Mouse (Mus musculus) urinary bladder, postnatal 25 days (tissue): ENCODE data around the gene Hist4h4.
A peak's percentile ranks its signal among the peaks of the same experiment; 100 is the strongest.
"Not testable (repeated sequence)": the region's sequence is repeated elsewhere in the genome, so short reads cannot be mapped to it uniquely, and the experiment has no call there.

Source experiments
- DNase-seq: peaks from one replicate; pipeline ENCODE4 v3.0.0; 2022; ENCODE audit warnings: low spot score

Hist4h4 gene

DNA sequence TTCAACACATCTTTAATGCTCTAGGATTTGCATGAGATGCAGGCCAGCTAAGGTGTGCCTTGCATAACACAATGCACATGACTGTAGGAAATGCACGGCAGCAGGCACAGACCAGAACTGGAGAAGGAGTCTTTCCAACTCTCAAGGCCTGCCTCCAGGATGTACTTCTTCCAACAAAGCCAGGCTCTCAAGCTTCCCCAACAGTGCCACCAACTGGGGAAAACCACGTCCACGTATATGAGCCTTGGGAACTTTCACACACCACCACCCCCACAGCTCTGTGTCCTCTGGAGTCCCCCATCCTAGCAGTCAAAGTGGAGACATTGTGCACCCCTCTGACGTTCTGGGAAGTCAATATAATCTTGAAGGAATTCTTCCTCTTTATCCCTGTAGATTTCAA, 8.9 kb upstream of the Hist4h4 start:
- DNase-seq, result no peak

GRCm38 (mm10) chr6:136811196-136811595, 7.0 kb upstream of the Hist4h4 start:
- no peak for DNase-seq

DNA sequence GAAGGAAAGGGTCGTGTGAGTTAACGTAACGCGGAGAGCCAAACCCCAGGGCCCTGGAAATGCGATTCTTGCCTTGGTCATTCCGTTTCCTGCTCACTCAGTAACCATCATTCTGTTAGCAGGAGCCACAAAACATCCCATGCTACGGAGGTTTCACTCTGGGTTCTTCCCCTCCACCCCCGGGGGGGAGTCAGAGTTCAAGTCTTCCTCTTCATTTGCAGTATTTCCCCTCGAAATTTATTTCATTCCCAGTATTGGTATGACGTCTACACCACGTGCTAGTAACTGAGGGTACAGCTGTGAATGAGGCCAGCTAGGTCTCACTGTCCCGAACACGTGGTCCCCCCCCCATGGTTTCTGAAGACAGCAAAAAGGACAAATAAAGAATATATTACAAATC, 5.5 kb upstream of the Hist4h4 start:
- DNase-seq, result no peak

GRCm38 (mm10) chr6:136809077-136809476, 4.9 kb upstream of the Hist4h4 start:
- DNase-seq, result peak; percentile 45

DNA sequence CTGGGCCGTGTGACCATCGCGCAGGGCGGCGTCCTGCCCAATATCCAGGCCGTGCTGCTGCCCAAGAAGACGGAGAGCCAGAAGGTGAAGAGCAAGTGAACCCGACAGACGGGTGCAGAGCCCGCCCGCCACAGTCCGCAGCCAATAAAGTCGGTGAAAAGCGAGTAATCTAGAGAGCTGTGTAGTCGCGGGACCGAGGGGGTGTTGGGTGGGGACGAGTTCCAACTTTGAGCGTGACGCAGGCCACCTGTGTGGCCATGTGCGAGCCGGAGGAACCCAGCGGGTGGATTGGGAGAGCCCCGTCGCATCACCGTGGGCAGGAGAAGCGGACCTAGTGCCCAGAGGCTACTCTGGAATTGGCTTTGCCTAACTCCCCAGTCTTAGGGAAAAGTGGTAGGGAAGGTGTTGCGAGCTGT, 4.4 kb upstream of the Hist4h4 start:
- peak; percentile 37 for DNase-seq

- peak; percentile 99 for DNase-seq
Measured at GRCm38 (mm10) chr6:136808014-136808417, 3.8 kb upstream of the Hist4h4 start, which contains the start of gene H2afj. Gene H2afj, plus strand, starts transcription at chr6:136808244.

- DNase-seq, result no peak
Measured at GRCm38 (mm10) chr6:136807395-136808013, 3.3 kb upstream of the Hist4h4 start.

- DNase-seq, result no peak
Measured at GRCm38 (mm10) chr6:136806819-136807218, 2.6 kb upstream of the Hist4h4 start.

DNA sequence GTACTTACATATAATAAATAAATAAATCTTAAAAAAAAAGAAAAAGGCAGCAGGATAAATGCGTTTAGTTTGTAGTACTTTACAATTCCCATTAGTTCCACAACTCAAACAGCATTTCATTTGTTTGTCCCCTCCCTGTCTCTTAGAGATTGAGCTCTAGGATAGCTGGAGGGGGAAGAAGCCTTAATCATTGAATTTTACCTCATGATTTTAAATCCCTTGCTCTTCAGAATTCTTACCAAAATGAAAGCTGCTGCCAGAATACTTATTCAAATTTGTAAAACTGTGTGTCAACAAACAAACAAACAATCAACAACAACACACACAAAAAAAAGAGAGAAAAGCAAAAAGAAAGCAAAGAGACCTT, 1.2 kb upstream of the Hist4h4 start:
- DNase-seq, result no peak

DNA sequence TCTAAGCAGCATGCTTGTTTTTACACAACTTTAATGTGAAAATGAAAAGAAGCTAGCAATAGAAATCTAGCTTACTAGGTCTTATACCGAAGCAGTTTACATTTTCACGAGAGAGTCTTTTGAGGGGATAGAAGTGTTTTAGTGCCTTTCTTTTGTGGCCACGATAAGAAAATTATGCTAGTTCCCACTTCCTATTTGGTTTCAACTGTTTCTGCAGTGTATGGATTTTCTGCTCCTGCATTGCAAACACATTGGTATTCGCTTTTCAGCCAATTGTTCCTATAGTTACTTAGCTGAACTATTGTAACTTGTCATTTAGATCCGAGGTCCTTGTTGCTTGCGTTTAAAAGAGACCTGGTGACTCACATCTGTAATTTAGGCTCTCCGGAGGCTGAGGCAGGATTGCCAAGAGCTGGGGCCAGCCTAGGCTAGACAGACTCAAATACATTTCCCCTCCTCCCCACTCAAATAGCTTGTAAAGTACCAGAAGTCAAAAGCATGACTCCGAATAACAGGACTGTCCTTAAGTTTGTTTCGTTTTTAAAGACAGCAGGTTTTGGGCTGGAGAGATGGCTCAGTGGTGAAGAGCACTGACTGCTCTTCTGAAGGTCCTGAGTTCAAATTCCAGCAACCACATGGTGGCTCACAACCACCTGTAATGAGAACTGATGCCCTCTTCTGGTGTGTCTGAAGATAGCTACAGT, 642 bp upstream of the Hist4h4 start:
- no peak for DNase-seq

GRCm38 (mm10) chr6:136803093-136803738, 999 bp downstream of the Hist4h4 start:
- no peak for DNase-seq

- DNase-seq, result no peak
Measured at GRCm38 (mm10) chr6:136801274-136801673, 2.9 kb downstream of the Hist4h4 start.

DNA sequence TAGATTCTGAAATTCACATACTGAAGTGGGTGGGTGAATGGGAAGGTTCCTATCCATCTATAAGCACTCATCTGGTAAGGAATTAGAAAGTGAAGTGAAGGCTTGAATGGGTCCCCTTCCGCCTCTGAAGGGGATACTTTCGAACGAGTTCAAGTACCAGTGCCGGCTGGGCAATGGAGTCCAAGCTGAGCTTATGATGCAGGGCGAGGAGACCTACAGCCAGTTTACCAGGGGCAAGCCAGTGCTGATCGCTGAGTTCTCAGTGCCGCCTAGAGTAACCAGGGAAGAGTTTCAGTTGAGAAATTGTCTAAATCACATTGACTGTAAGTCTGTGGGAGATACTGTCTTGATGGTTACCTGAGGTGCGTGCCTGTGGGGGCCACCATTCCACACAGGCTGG, 3.5 kb downstream of the Hist4h4 start:
- DNase-seq, result no peak

GRCm38 (mm10) chr6:136797874-136798693, 6.1 kb downstream of the Hist4h4 start:
- DNase-seq, result not testable (repeated sequence)

DNA sequence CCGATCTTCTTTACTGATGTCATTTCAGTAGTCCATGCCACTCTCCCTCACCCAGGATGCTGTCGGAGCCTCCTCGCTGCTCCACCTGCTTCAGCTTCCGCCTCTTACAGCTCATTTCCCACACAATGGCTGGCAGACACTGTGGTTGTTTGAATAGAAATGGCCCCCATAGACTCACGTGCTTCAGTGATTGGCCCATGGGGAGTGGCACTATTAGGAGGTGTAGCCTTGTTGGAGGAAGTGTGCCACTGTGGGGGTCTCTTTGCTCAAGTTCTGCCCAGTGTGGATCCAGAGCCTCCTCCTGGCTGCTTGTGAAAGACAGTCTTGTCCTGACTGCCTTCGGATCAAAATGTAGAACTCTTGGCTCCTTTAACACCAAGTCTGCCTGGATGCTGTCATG, 8.4 kb downstream of the Hist4h4 start:
- no peak for DNase-seq

DNA sequence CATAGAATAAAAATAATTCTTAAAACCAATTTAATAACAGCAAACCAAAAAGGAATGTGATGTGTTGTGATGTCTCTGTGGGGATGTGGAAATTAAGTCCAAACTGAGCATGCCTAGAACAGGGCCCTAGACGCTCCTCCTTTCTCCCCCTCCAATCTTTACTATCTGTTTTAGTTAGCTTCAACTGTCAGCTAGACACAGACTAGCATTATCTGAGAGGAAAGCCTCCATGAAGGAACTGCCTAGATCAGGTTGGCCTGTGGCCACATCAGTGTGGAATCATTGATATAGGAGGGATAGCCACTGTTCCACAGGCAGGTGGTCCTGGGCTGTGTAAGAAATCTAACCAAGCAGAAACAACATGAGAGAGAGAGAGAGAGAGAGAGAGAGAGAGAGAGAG, 9.1 kb downstream of the Hist4h4 start:
- DNase-seq, result no peak

DNA sequence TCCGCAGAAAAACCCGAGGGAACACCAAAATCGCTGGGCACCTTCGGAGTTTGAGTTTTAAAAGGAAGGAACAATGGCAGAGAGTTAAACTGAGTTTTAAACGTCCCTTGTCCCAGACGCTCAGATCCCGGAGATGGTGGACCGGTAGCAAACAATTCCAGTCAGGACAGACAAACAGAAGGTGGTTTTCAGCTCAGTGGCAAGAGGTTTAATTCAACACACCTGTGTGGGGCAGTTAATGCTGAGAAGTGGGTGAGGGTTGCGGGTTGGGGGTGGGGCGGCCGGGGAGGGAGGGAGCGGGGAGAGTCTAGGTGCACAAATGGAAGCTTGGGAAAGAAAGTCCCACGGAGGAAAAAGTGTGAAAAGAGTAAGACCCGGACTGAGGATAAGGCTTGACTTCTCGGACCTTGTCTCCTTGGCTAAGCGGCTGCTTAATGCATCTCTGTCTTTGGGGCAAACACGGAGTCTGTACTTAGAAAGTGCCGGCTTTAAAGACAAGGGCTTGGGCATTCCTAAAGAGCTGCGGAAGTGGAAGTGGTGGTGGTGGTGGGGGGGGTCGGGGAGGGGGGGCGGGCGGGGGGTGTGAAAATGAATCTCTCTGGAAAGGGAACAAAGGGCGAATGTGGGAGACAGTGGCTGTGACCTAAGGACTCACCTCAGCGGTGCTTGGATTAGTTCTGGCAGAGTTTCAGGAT, 10.2 kb downstream of the Hist4h4 start:
- no peak for DNase-seq

GRCm38 (mm10) chr6:136792884-136793758, 11.1 kb downstream of the Hist4h4 start:
- no peak for DNase-seq

- peak; percentile 29 for DNase-seq
Measured at GRCm38 (mm10) chr6:136789391-136789971, 14.7 kb downstream of the Hist4h4 start.

GRCm38 (mm10) chr6:136782761-136783160, 21.5 kb downstream of the Hist4h4 start:
- DNase-seq, result no peak
